Mouse (Mus musculus) liver, embryonic 14.5 days (tissue): ENCODE measurements around the gene Metap2. TPM values are rescaled to one million over a fixed set of nuclear protein-coding genes. Genes with fewer than 3 reads are reported as not detected.
A peak's percentile ranks its signal among the peaks of the same experiment; 100 is the strongest.

Source experiments
- ATAC-seq: fragments of 200-750 bp; cut with Nextera tagmentation; 2 replicates; pipeline ENCODE4 v1.8.0; 2017; ENCODE audit warnings: moderate number of reproducible peaks, mild to moderate bottlenecking, moderate library complexity; ENCODE audit not compliant: insufficient read depth
- DNase-seq, 3 experiments: peaks; one replicate each; pipeline ENCODE4 v3.0.0-alpha.2; 2012 to 2013; ENCODE audit warnings: low read depth in 3 of 3, low spot score in 3 of 3
- H3K27ac ChIP-seq: fragments of 300-500 bp; sonication (generic); 2 replicates; pipeline ENCODE4 v1.5.1; 2014; ENCODE audit warnings: moderate library complexity, mild to moderate bottlenecking, control low read depth, inconsistent platforms
- H3K27me3 ChIP-seq: fragments of 300-500 bp; sonication (generic); 2 replicates; pipeline ENCODE4 v1.6.1; 2014; ENCODE audit warnings: mild to moderate bottlenecking, low read length, moderate library complexity; ENCODE audit not compliant: control insufficient read depth, insufficient read depth
- H3K36me3 ChIP-seq: fragments of 300-500 bp; sonication (generic); replicated peaks from 2 replicates; pipeline ENCODE4 v1.6.1; 2014; ENCODE audit warnings: low read depth; ENCODE audit not compliant: control insufficient read depth, insufficient read depth
- H3K4me1 ChIP-seq, 2 experiments: fragments of 200-500 bp in 1 of 2; fragments of 300-500 bp in 1 of 2; sonication (generic) in 1 of 2; replicated peaks; 2 replicates each; pipeline ENCODE4 v1.6.1; 2012 to 2014; ENCODE audit warnings: antibody characterized with exemption in 1 of 2, inconsistent platforms in 1 of 2, low read length in 1 of 2; ENCODE audit not compliant: control insufficient read depth in 2 of 2, insufficient read depth in 2 of 2
- H3K4me2 ChIP-seq: fragments of 300-500 bp; sonication (generic); 2 replicates; pipeline ENCODE4 v1.6.1; 2014; ENCODE audit warnings: low read depth, mild to moderate bottlenecking, control low read depth, moderate library complexity
- H3K4me3 ChIP-seq, 2 experiments: fragments of 200-500 bp in 1 of 2; fragments of 300-500 bp in 1 of 2; sonication (generic) in 1 of 2; 2 replicates each; pipeline ENCODE4 v1.5.1; 2012 to 2014; ENCODE audit warnings: low read depth in 2 of 2, low read length in 2 of 2, mild to moderate bottlenecking in 2 of 2, control low read depth in 1 of 2, inconsistent platforms in 1 of 2, moderate library complexity in 1 of 2; ENCODE audit not compliant: insufficient read depth in 1 of 2
- H3K9ac ChIP-seq: fragments of 300-500 bp; sonication (generic); replicated peaks from 2 replicates; pipeline ENCODE4 v1.6.1; 2014; ENCODE audit warnings: mild to moderate bottlenecking, control low read depth, moderate library complexity
- H3K9me3 ChIP-seq: fragments of 300-500 bp; sonication (generic); 2 replicates; pipeline ENCODE4 v1.6.1; 2016; ENCODE audit warnings: low read length, mixed read lengths; ENCODE audit not compliant: control insufficient read depth
- CTCF ChIP-seq: IDR thresholded peaks from 2 replicates; pipeline ENCODE4 v1.5.1; 2016; ENCODE audit warnings: antibody characterized with exemption, low read depth, control low read depth
- EP300 ChIP-seq: IDR thresholded peaks from 2 replicates; pipeline ENCODE4 v1.6.1; 2016; ENCODE audit warnings: antibody characterized with exemption, low read depth
- WGBS: fragments of 180-500 bp; shearing (Covaris S2); extraction: QIAGEN DNeasy Blood & Tissue Kit; methylation state at CpG from one replicate; pipeline ENCODE4 v1.1.7; 2014; ENCODE audit not compliant: insufficient replicate concordance; 5-methylcytosine and 5-hydroxymethylcytosine counted together
- polyA plus RNA-seq, 2 experiments: library from polyadenylated mRNA; depleted of rRNA in 1 of 2; stranded (reverse) in 1 of 2; unstranded in 1 of 2; fragments of >200 nt; fragmentation: Nextera tagmentation in 1 of 2; extraction: Ambion mirVana in 1 of 2; gene quantifications; 2 replicates each; pipeline versions ENCODE4 v1.2.1 to v1.2.3; 2012 to 2014

The Metap2 gene
- polyA plus RNA-seq, 2 experiments, result 176 to 181 TPM

DNA sequence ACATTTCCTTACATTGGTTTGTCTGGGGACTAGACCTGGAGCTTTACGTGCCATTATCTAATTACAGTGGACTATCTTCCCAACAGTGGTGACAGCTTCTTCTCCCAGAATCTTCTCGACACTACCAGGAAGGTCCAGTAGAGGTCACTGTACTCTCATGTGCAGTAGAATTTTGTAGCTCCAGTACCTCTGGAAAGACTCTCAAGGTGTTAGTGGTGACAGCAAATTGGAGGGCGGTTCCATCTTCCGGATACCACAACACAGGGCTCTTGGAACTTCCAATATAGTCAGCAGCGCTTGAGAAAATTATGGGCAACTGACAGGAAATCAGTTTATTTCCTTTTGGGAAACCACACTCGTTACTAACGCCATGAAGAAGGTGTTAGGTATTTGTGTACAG lies 78.2 kb downstream of the Metap2 start:
- peak; percentile 48 to 71 (median 49) for DNase-seq
- Histone ChIP-seq H3K4me3 (no peak overlapping the region), H3K9ac (no peak overlapping the region), H3K9me3 (no peaks in the 10 kb centered on the region), H3K4me1 (peaks cover 2 to 9% of the 10 kb centered on the region in 2 experiments), H3K36me3 (no peaks in the 10 kb centered on the region), H3K27ac (no peak overlapping the region), H3K4me2 (no peak overlapping the region), H3K27me3 (no peaks in the 10 kb centered on the region)
- WGBS, result 13% methylated on average over 7 of the region's 7 CpGs
- ATAC-seq, result peak; percentile 64; the same call in 1 of the 2 replicates
- TF ChIP-seq CTCF, result peak; percentile 88
- TF ChIP-seq EP300, result no peak

DNA sequence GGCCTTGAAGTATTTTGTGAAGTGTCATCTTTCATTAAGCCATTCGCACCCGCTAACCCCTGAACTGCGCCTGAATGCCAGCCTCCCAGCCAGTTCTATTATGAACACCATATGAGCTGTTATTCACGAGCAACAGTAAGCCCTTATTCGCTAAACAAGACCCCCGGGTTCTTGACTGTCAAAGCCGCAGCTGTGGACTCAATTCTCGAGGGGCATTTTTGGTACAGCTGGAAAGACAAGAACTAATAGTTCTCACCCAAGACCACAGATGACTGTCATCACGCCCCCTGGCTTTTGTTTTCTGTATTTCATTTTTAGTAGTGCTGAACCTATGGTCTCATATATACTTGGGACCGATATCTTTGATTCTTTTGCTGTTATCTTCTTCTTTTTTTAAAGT lies 83.1 kb downstream of the Metap2 start:
- 69% methylated on average over 10 of the region's 10 CpGs for WGBS
- no peak for DNase-seq
- Histone ChIP-seq H3K27me3 (no peaks in the 10 kb centered on the region), H3K27ac (no peak overlapping the region), H3K9me3 (no peaks in the 10 kb centered on the region), H3K9ac (no peak overlapping the region), H3K4me1 (peaks cover 0 to 2% of the 10 kb centered on the region in 2 experiments; a peak in 1 of 4 replicates), H3K4me2 (no peak overlapping the region), H3K36me3 (no peaks in the 10 kb centered on the region), H3K4me3 (no peak overlapping the region)
- ATAC-seq, result no peak
- TF ChIP-seq CTCF, result no peak
- TF ChIP-seq EP300, result no peak

DNA sequence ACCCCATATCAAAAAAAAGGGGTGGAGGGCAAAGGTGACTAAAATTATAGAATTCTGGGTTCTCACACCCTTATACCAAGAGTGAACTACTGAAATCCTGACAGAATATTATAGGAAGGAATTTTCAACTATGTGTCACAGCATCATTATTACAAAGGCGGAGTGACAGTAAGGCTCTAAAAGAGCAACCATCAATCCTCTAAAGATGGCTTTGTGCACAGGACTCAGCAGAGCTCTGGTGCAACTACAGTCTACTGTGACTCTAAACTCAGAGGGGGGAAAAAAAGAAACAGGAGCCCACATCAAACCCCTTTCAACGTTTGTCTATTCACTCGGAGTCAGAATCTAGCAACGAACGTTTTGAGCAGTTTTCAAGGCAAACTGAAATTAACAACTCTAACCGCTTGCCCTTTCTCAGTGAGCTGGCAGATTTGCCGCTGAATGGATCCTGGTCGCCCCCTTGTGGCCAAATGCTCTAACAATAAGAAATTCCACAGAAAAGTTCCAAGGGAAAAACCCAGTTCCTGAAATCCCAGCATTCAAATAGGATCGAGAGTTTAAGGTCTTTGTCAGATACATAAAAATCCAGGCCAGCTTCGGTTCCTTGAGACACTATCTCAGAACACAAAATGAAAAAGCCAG lies 84.0 kb downstream of the Metap2 start:
- peak overlapping the region; percentile 33 for H3K4me2 ChIP-seq
- ATAC-seq (no peak), DNase-seq (no peak)
- TF ChIP-seq EP300 (no peak), CTCF (peak; percentile 85)
- no peaks in the 10 kb centered on the region for H3K27me3 ChIP-seq
- no peak overlapping the region for H3K4me3 ChIP-seq
- no peaks in the 10 kb centered on the region for H3K9me3 ChIP-seq
- H3K4me1 ChIP-seq, result 0 out of 4 replicates have a peak, but pooled peaks cover 0 to 2% of the 10 kb centered on the region in 2 experiments
- no peak overlapping the region for H3K27ac ChIP-seq
- H3K36me3 ChIP-seq, result no peaks in the 10 kb centered on the region
- H3K9ac ChIP-seq, result no peak overlapping the region
- 10% methylated on average over 10 of the region's 10 CpGs for WGBS

DNA sequence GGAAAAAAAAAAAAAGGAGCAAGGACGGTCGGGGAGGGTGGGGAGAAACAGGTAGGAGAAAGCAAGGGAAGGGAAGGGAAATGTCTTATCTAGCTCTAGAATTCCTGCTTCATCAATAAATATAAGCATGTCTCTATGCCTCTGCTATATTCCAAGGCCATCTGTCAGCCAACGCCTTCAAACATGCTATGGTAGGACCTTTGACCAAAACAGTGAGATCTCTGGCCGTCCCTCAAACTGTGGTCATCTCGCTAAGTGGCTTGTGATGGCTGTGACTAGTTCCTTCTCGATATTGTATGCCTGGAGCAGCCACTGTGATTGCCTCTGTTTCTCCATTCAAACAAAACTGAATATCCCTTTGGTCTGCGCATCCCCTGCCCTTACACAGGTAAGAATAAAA lies 84.8 kb downstream of the Metap2 start:
- WGBS, result 67% methylated on average over 7 of the region's 7 CpGs
- Histone ChIP-seq H3K36me3 (no peaks in the 10 kb centered on the region), H3K4me3 (no peak overlapping the region), H3K4me1 (0 out of 4 replicates have a peak, but pooled peaks cover 0 to 2% of the 10 kb centered on the region in 2 experiments), H3K4me2 (no peak overlapping the region), H3K9ac (no peak overlapping the region), H3K27me3 (no peaks in the 10 kb centered on the region), H3K27ac (no peak overlapping the region), H3K9me3 (no peaks in the 10 kb centered on the region)
- DNase-seq, result no peak
- TF ChIP-seq EP300, result no peak
- no peak for ATAC-seq

DNA sequence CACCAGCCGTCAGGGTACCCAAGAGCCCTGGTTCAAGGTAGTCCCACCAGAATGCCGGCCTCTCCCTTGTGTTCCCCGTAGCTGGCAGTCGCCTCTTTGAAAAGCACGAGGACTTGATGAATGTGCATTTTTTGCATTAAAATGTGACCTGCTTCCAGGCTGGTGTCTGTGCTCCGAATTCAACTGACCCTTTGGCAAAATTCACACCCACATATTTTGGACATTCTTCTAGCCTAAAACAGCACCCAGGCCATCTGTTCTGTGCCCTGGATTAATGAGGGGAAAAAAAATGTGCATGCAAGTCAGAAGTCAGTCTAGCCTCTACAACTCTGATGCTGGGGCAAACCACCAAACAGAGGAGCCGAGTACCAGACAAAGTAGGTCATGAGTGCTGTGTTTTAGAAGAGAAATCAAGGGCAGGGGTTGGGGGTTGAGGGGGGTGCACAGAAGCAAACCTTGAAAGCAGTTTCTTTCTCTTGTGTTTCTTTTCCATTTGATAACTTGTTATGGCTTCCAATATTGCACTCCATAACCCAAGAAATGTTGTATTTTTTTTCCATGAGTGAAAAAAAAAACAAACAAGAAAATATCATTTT lies 86.2 kb downstream of the Metap2 start:
- no peak for TF ChIP-seq EP300
- TF ChIP-seq CTCF, result no peak
- ATAC-seq, result no peak
- 54% methylated on average over 7 of the region's 7 CpGs for WGBS

More for the DNA sequence above, 86.2 kb downstream of the Metap2 start:
- Histone ChIP-seq H3K9me3 (no peaks in the 10 kb centered on the region), H3K36me3 (no peaks in the 10 kb centered on the region), H3K9ac (no peak overlapping the region), H3K4me1 (0 out of 4 replicates have a peak, but pooled peaks cover 0 to 2% of the 10 kb centered on the region in 2 experiments), H3K27ac (no peak overlapping the region), H3K27me3 (no peaks in the 10 kb centered on the region), H3K4me2 (no peak overlapping the region), H3K4me3 (no peak overlapping the region)
- DNase-seq, result no peak
